Mouse (Mus musculus) thymus, postnatal 4 days (tissue): ENCODE data around the gene Hspbp1.
A peak's percentile ranks its signal among the peaks of the same experiment; 100 is the strongest.

Experiments used
- DNase-seq: peaks from one replicate; pipeline ENCODE4 v3.0.0; 2021

Gene Hspbp1

GRCm38 (mm10) chr7:4684632-4685417, at the start of gene Hspbp1:
Gene Hspbp1, minus strand, starts transcription at chr7:4685068.
- DNase-seq, result peak; percentile 99

GRCm38 (mm10) chr7:4732968-4733392, 48.1 kb upstream of the Hspbp1 start:
- DNase-seq, result no peak

GRCm38 (mm10) chr7:4731090-4731489, 46.2 kb upstream of the Hspbp1 start:
- no peak for DNase-seq

- no peak for DNase-seq
Measured at GRCm38 (mm10) chr7:4725169-4725568, 40.3 kb upstream of the Hspbp1 start, which contains the start of gene Tmem150b. Gene Tmem150b, minus strand, starts transcription at chr7:4725249.

GRCm38 (mm10) chr7:4724359-4724758, 39.5 kb upstream of the Hspbp1 start:
- no peak for DNase-seq

- peak; percentile 41 for DNase-seq
Measured at GRCm38 (mm10) chr7:4723508-4723907, 38.6 kb upstream of the Hspbp1 start.

- no peak for DNase-seq
Measured at GRCm38 (mm10) chr7:4719276-4719675, 34.4 kb upstream of the Hspbp1 start.

- no peak for DNase-seq
Measured at GRCm38 (mm10) chr7:4716955-4717354, 32.1 kb upstream of the Hspbp1 start.

GRCm38 (mm10) chr7:4712594-4712993, 27.7 kb upstream of the Hspbp1 start:
- DNase-seq, result no peak

GRCm38 (mm10) chr7:4705098-4705497, 20.2 kb upstream of the Hspbp1 start:
- peak; percentile 50 for DNase-seq

GRCm38 (mm10) chr7:4703195-4703594, 18.3 kb upstream of the Hspbp1 start:
- DNase-seq, result no peak

- DNase-seq, result no peak
Measured at GRCm38 (mm10) chr7:4702334-4702733, 17.5 kb upstream of the Hspbp1 start.

- DNase-seq, result no peak
Measured at GRCm38 (mm10) chr7:4693004-4693403, 8.1 kb upstream of the Hspbp1 start.

GRCm38 (mm10) chr7:4690951-4691653, 6.2 kb upstream of the Hspbp1 start:
- peak; percentile 12 for DNase-seq

- DNase-seq, result peak; percentile 62
Measured at GRCm38 (mm10) chr7:4690387-4690786, 5.5 kb upstream of the Hspbp1 start, which contains the start of gene Brsk1. Gene Brsk1, plus strand, starts transcription at chr7:4690604.

GRCm38 (mm10) chr7:4684203-4684602, 665 bp downstream of the Hspbp1 start:
- DNase-seq, result peak; percentile 46

- DNase-seq, result no peak
Measured at GRCm38 (mm10) chr7:4683307-4683706, 1.6 kb downstream of the Hspbp1 start.

- DNase-seq, result no peak
Measured at GRCm38 (mm10) chr7:4675200-4675599, 9.7 kb downstream of the Hspbp1 start.

GRCm38 (mm10) chr7:4674114-4674731, 10.6 kb downstream of the Hspbp1 start:
- peak; percentile 37 for DNase-seq

- DNase-seq, result no peak
Measured at GRCm38 (mm10) chr7:4671956-4672355, 12.9 kb downstream of the Hspbp1 start.

- no peak for DNase-seq
Measured at GRCm38 (mm10) chr7:4670655-4671255, 14.1 kb downstream of the Hspbp1 start.

- no peak for DNase-seq
Measured at GRCm38 (mm10) chr7:4669156-4669555, 15.7 kb downstream of the Hspbp1 start.

GRCm38 (mm10) chr7:4668506-4668905, 16.4 kb downstream of the Hspbp1 start:
- DNase-seq, result no peak
